Mouse (Mus musculus): Measurements from ENCODE around the gene Nrg3. TPM values are rescaled to one million over a fixed set of nuclear protein-coding genes. Genes with fewer than 3 reads are reported as not detected.

Gene Nrg3
- total RNA-seq, 1 experiment from 2014 or later = 6.1 TPM

GRCm38 (mm10) chr14:38937481-38937880 is 535.4 kb downstream of the Nrg3 start:
- DNase-seq = no peak

GRCm38 (mm10) chr14:38936483-38937054 is 536.3 kb downstream of the Nrg3 start:
- no peak for DNase-seq

- DNase-seq = no peak
Measured at GRCm38 (mm10) chr14:38923652-38924051, 549.2 kb downstream of the Nrg3 start.

- no peak for DNase-seq
Measured at GRCm38 (mm10) chr14:38920800-38921199, 552.1 kb downstream of the Nrg3 start.

- DNase-seq = no peak
Measured at GRCm38 (mm10) chr14:38870591-38870990, 602.3 kb downstream of the Nrg3 start.

- no peak for DNase-seq
Measured at GRCm38 (mm10) chr14:38847566-38847965, 625.3 kb downstream of the Nrg3 start.

- no peak for DNase-seq
Measured at GRCm38 (mm10) chr14:38847091-38847490, 625.8 kb downstream of the Nrg3 start.

GRCm38 (mm10) chr14:38835006-38835405 is 637.9 kb downstream of the Nrg3 start:
- DNase-seq = no peak

- DNase-seq = no peak
Measured at GRCm38 (mm10) chr14:38824891-38825290, 648.0 kb downstream of the Nrg3 start.

- DNase-seq = no peak
Measured at GRCm38 (mm10) chr14:38797027-38797426, 675.9 kb downstream of the Nrg3 start.

- DNase-seq = no peak
Measured at GRCm38 (mm10) chr14:38775291-38776116, 697.4 kb downstream of the Nrg3 start.

GRCm38 (mm10) chr14:38774811-38775210 is 698.1 kb downstream of the Nrg3 start:
- DNase-seq = no peak

GRCm38 (mm10) chr14:38730465-38730864 is 742.4 kb downstream of the Nrg3 start:
- DNase-seq = no peak

- DNase-seq = no peak
Measured at GRCm38 (mm10) chr14:38703894-38704293, 769.0 kb downstream of the Nrg3 start.

GRCm38 (mm10) chr14:38702596-38703393 is 770.1 kb downstream of the Nrg3 start:
- no peak for DNase-seq

GRCm38 (mm10) chr14:38701413-38701812 is 771.5 kb downstream of the Nrg3 start:
- DNase-seq = no peak

GRCm38 (mm10) chr14:38700972-38701371 is 771.9 kb downstream of the Nrg3 start:
- DNase-seq = no peak

GRCm38 (mm10) chr14:38659973-38660372 is 812.9 kb downstream of the Nrg3 start:
- DNase-seq = no peak

- DNase-seq = no peak
Measured at GRCm38 (mm10) chr14:38637070-38637469, 835.8 kb downstream of the Nrg3 start.

GRCm38 (mm10) chr14:38630114-38630513 is 842.8 kb downstream of the Nrg3 start:
- DNase-seq = no peak

GRCm38 (mm10) chr14:38629671-38630070 is 843.2 kb downstream of the Nrg3 start:
- no peak for DNase-seq

- no peak for DNase-seq
Measured at GRCm38 (mm10) chr14:38628862-38629619, 843.8 kb downstream of the Nrg3 start.
